In the genomic region with DNA sequence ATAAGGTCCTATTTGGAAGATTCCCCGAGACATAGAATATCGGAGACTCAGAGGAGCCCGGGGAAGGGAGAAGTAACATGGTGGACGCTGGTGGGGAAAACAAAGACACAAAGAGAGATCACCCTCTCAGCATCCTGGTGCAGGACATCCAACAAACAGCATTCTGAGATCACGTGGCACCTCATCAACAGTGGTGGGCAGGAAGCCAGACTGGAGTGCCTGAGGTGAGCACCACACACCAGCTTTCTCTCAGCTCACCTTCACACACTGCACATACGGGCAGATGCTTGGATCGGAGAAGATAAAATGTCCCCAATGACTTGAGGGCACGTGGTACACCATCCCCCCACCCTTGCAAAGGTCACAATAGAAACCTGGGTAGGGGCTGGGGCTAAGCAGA, we compare ENCODE assay signal across 11 mouse cellular contexts. TPM values are rescaled to one million over a fixed set of nuclear protein-coding genes. Genes with fewer than 3 reads are reported as not detected.
DNase-seq lines count a peak whose midpoint lies in the region; ATAC-seq and TF ChIP-seq lines count a peak whose summit lies in the region.
"Had no signal": no experiment of that assay in that cellular context is flagged by ENCODE, and none has a peak within 500 bp of the region (broad histone marks: within the 10 kb centered on the region; RNA-seq: fewer than 3 reads in every experiment).

No protein-coding gene starts in this region.

- H3K4me2 ChIP-seq in neural tube, embryonic 11.5 days (ENCODE audit: low read depth): peak overlapping the region; percentile 91
- peak overlapping the region; percentile 80 for H3K4me2 ChIP-seq in forebrain, embryonic 13.5 days
- H3K4me2 ChIP-seq in limb, embryonic 14.5 days (replicated peaks; ENCODE audit: low read depth, low read length, severe bottlenecking): peak overlapping the region; percentile 94; the same call in 1 of the 2 replicates

- H3K9me3 ChIP-seq in neural tube, embryonic 11.5 days (ENCODE audit: control insufficient read depth, low read length): no peaks in the 10 kb centered on the region
- H3K9me3 ChIP-seq in forebrain, embryonic 13.5 days (replicated peaks): no peaks in the 10 kb centered on the region
- H3K9me3 ChIP-seq in limb, embryonic 14.5 days (ENCODE audit: control insufficient read depth, low read length): no peaks in the 10 kb centered on the region

- no peak overlapping the region for H3K27ac ChIP-seq in neural tube, embryonic 11.5 days (ENCODE audit: low read depth, low read length)
- no peak overlapping the region for H3K27ac ChIP-seq in forebrain, embryonic 13.5 days
- no peak overlapping the region for H3K27ac ChIP-seq in limb, embryonic 14.5 days (replicated peaks; ENCODE audit: low read depth, low read length)

- no peaks in the 10 kb centered on the region for H3K36me3 ChIP-seq in neural tube, embryonic 11.5 days (ENCODE audit: control insufficient read depth, insufficient read depth, low read length)
- H3K36me3 ChIP-seq in forebrain, embryonic 13.5 days (ENCODE audit: poor library complexity, severe bottlenecking): no peaks in the 10 kb centered on the region
- H3K36me3 ChIP-seq in limb, embryonic 14.5 days (ENCODE audit: control insufficient read depth, insufficient read depth, low read length): no peaks in the 10 kb centered on the region

- no peak for ATAC-seq in neural tube, embryonic 11.5 days (ENCODE audit: insufficient read depth, low FRiP score, low TSS enrichment)
- ATAC-seq in forebrain, embryonic 13.5 days: no peak
- ATAC-seq in limb, embryonic 14.5 days (ENCODE audit: low FRiP score, low read depth): no peak
- ATAC-seq in inflammation-experienced regulatory T-cells, adult 6 months: no peak
- ATAC-seq: activated CD4-positive, CD25-positive, alpha-beta regulatory T cell, adult 4 months had no signal

- peaks cover 8% of the 10 kb centered on the region for H3K4me1 ChIP-seq in neural tube, embryonic 11.5 days (ENCODE audit: control insufficient read depth, insufficient read depth, low read length)
- peaks cover 26% of the 10 kb centered on the region for H3K4me1 ChIP-seq in forebrain, embryonic 13.5 days
- H3K4me1 ChIP-seq in limb, embryonic 14.5 days (ENCODE audit: control insufficient read depth, insufficient read depth, low read length): peaks cover 9% of the 10 kb centered on the region

- WGBS in neural tube, embryonic 11.5 days: 80% methylated on average over 8 of the region's 8 CpGs
- WGBS in forebrain, embryonic 13.5 days: 77% methylated on average over 8 of the region's 8 CpGs
- 86% methylated on average over 8 of the region's 8 CpGs for WGBS in limb, embryonic 14.5 days

- no peak for TF ChIP-seq POLR2A in limb, embryonic 14.5 days (IDR thresholded peaks at IDR 0.05; ENCODE audit: borderline replicate concordance, extremely low read depth, insufficient read depth, insufficient read length)

- H3K9ac ChIP-seq in neural tube, embryonic 11.5 days (ENCODE audit: low read length): peak overlapping the region; percentile 89
- H3K9ac ChIP-seq in forebrain, embryonic 13.5 days: no peak overlapping the region
- H3K9ac ChIP-seq in limb, embryonic 14.5 days (ENCODE audit: low read depth, low read length, severe bottlenecking): 0 out of 2 replicates have a peak overlapping the region, but pooled peaks have one; percentile 86

- no peak for DNase-seq in neural tube, embryonic 11.5 days (ENCODE audit: low spot score)
- DNase-seq in neural tube, embryonic 10.5 days (ENCODE audit: extremely low spot score, low spot score): no peak
- DNase-seq in limb, embryonic 14.5 days (ENCODE audit: low spot score): no peak
- DNase-seq in frontal cortex, postnatal 36 days (ENCODE audit: low spot score in 2 of 2): no peak
- DNase-seq in thymus, postnatal 25 days: no peak
- DNase-seq: kidney, postnatal 14 days; thymus, postnatal 36 days had no signal

- 0 out of 2 replicates have a peak, but pooled peaks cover 2% of the 10 kb centered on the region for H3K27me3 ChIP-seq in neural tube, embryonic 11.5 days (ENCODE audit: control insufficient read depth, insufficient read depth, low read length)
- H3K27me3 ChIP-seq in forebrain, embryonic 13.5 days: peaks cover 40% of the 10 kb centered on the region
- H3K27me3 ChIP-seq in limb, embryonic 14.5 days (ENCODE audit: control insufficient read depth, insufficient read depth, low read length): peaks cover 17% of the 10 kb centered on the region; the same call in 1 of the 2 replicates

- peak overlapping the region; percentile 85; the same call in 1 of the 2 replicates for H3K4me3 ChIP-seq in neural tube, embryonic 11.5 days (ENCODE audit: low read depth, low read length)
- peak overlapping the region; percentile 79 for H3K4me3 ChIP-seq in forebrain, embryonic 13.5 days
- no peak overlapping the region for H3K4me3 ChIP-seq in limb, embryonic 14.5 days (replicated peaks; ENCODE audit: low read length)

RNA-seq across cellular contexts. Expression of gene Shc2, which starts 1.4 kb away (rescaled TPM):
- polyA plus RNA-seq in neural tube, embryonic 11.5 days (2014; fragmentation: Nextera tagmentation; extraction: Ambion mirVana): 17.2 and 23.1 TPM in 2 replicates
- polyA plus RNA-seq in forebrain, embryonic 13.5 days (2015; fragmentation: Nextera tagmentation; extraction: Ambion mirVana): 8.2 and 11.4 TPM in 2 replicates
- 30.2 and 33.0 TPM in 2 replicates for polyA plus RNA-seq in limb, embryonic 14.5 days (2012; rRNA removed)
- polyA plus RNA-seq in limb, embryonic 14.5 days (2014; fragmentation: Nextera tagmentation; extraction: Ambion mirVana): 9.0 and 10.1 TPM in 2 replicates
- polyA plus RNA-seq in inflammation-experienced regulatory T-cells, adult 6 months (2017; shearing (Covaris generic)): not detected
- polyA plus RNA-seq: activated CD4-positive, CD25-positive, alpha-beta regulatory T cell, adult 4 months had no signal

RNA-seq across cellular contexts. Expression of gene Odf3l2, which starts 9.3 kb away (rescaled TPM):
- not detected in 2 replicates for polyA plus RNA-seq in neural tube, embryonic 11.5 days (2014; fragmentation: Nextera tagmentation; extraction: Ambion mirVana)
- polyA plus RNA-seq in forebrain, embryonic 13.5 days (2015; fragmentation: Nextera tagmentation; extraction: Ambion mirVana): 0.13 TPM in 1 of 2 replicates, not detected in the other
- polyA plus RNA-seq in limb, embryonic 14.5 days (2012; rRNA removed): 0.14 and 0.22 TPM in 2 replicates
- polyA plus RNA-seq in limb, embryonic 14.5 days (2014; fragmentation: Nextera tagmentation; extraction: Ambion mirVana): 0.15 TPM in 1 of 2 replicates, not detected in the other
- polyA plus RNA-seq in inflammation-experienced regulatory T-cells, adult 6 months (2017; shearing (Covaris generic)): not detected
- polyA plus RNA-seq: activated CD4-positive, CD25-positive, alpha-beta regulatory T cell, adult 4 months; small intestine, adult 2 months had no signal

RNA-seq across cellular contexts. Expression of gene C2cd4c, which starts 22.5 kb away (rescaled TPM):
- polyA plus RNA-seq in neural tube, embryonic 11.5 days (2014; fragmentation: Nextera tagmentation; extraction: Ambion mirVana): 0.08 TPM in 1 of 2 replicates, not detected in the other
- 0.08 and 0.11 TPM in 2 replicates for polyA plus RNA-seq in forebrain, embryonic 13.5 days (2015; fragmentation: Nextera tagmentation; extraction: Ambion mirVana)
- 1.0 and 1.2 TPM in 2 replicates for polyA plus RNA-seq in limb, embryonic 14.5 days (2012; rRNA removed)
- not detected in 2 replicates for polyA plus RNA-seq in limb, embryonic 14.5 days (2014; fragmentation: Nextera tagmentation; extraction: Ambion mirVana)
- not detected for polyA plus RNA-seq in inflammation-experienced regulatory T-cells, adult 6 months (2017; shearing (Covaris generic))
- polyA plus RNA-seq: activated CD4-positive, CD25-positive, alpha-beta regulatory T cell, adult 4 months had no signal

RNA-seq across cellular contexts. Expression of gene Madcam1, which starts 28.1 kb away (rescaled TPM):
- polyA plus RNA-seq in neural tube, embryonic 11.5 days (2014; fragmentation: Nextera tagmentation; extraction: Ambion mirVana): 1.5 and 2.5 TPM in 2 replicates
- polyA plus RNA-seq in forebrain, embryonic 13.5 days (2015; fragmentation: Nextera tagmentation; extraction: Ambion mirVana): 0.31 and 0.43 TPM in 2 replicates
- 5.0 and 8.4 TPM in 2 replicates for polyA plus RNA-seq in limb, embryonic 14.5 days (2012; rRNA removed)
- 8.2 and 11.5 TPM in 2 replicates for polyA plus RNA-seq in limb, embryonic 14.5 days (2014; fragmentation: Nextera tagmentation; extraction: Ambion mirVana)
- not detected for polyA plus RNA-seq in inflammation-experienced regulatory T-cells, adult 6 months (2017; shearing (Covaris generic))

RNA-seq across cellular contexts. Expression of gene Tpgs1, which starts 32.9 kb away (rescaled TPM):
- polyA plus RNA-seq in neural tube, embryonic 11.5 days (2014; fragmentation: Nextera tagmentation; extraction: Ambion mirVana): 71.2 and 78.7 TPM in 2 replicates
- 67.8 and 73.0 TPM in 2 replicates for polyA plus RNA-seq in forebrain, embryonic 13.5 days (2015; fragmentation: Nextera tagmentation; extraction: Ambion mirVana)
- polyA plus RNA-seq in limb, embryonic 14.5 days (2012; rRNA removed): 44.6 and 57.4 TPM in 2 replicates
- polyA plus RNA-seq in limb, embryonic 14.5 days (2014; fragmentation: Nextera tagmentation; extraction: Ambion mirVana): 66.0 and 67.0 TPM in 2 replicates
- polyA plus RNA-seq in inflammation-experienced regulatory T-cells, adult 6 months (2017; shearing (Covaris generic)): 10 to 100 TPM; 15.9 to 25.7 (median 17.5) TPM
